Mouse (Mus musculus) MEL (cell line): ENCODE measurements around the gene Cd44. TPM values are rescaled to one million over a fixed set of nuclear protein-coding genes. Genes with fewer than 3 reads are reported as not detected.
A peak's percentile ranks its signal among the peaks of the same experiment; 100 is the strongest.

Experiments
- DNase-seq: peaks from one replicate; pipeline ENCODE4 v3.0.0; 2011; ENCODE audit warnings: low read depth, low spot score
- H3K27ac ChIP-seq: 2 replicates; pipeline ENCODE4 v1.5.1; 2012; ENCODE audit warnings: low read depth, mild to moderate bottlenecking, control low read depth, low read length, moderate library complexity; ENCODE audit not compliant: control insufficient read depth
- H3K27me3 ChIP-seq, 2 experiments: fragments of 150-350 bp in 1 of 2; sonication (generic) in 1 of 2; 2 replicates each; pipeline ENCODE4 v1.6.1; 2012; ENCODE audit warnings: low read length in 2 of 2, mild to moderate bottlenecking in 2 of 2, improper control_type of control experiment in 1 of 2, moderate library complexity in 1 of 2; ENCODE audit not compliant: insufficient read depth in 2 of 2, control insufficient read depth in 1 of 2
- H3K36me3 ChIP-seq, 2 experiments: 2 replicates each; pipeline ENCODE4 v1.6.1; 2012 to 2014; ENCODE audit warnings: low read length in 2 of 2, improper control_type of control experiment in 1 of 2, inconsistent platforms in 1 of 2, mild to moderate bottlenecking in 1 of 2; ENCODE audit not compliant: insufficient read depth in 2 of 2, control insufficient read depth in 1 of 2
- H3K4me1 ChIP-seq, 2 experiments: fragments of 150-350 bp in 1 of 2; sonication (generic) in 1 of 2; 2 replicates each; pipeline ENCODE4 v1.6.1; 2012; ENCODE audit warnings: low read length in 2 of 2, improper control_type of control experiment in 1 of 2, mild to moderate bottlenecking in 1 of 2; ENCODE audit not compliant: insufficient read depth in 2 of 2, control insufficient read depth in 1 of 2
- H3K4me3 ChIP-seq, 2 experiments: fragments of 150-350 bp in 1 of 2; sonication (generic) in 1 of 2; 2 replicates each; pipeline ENCODE4 v1.5.1; 2012; ENCODE audit warnings: low read depth in 2 of 2, low read length in 2 of 2, mild to moderate bottlenecking in 2 of 2, moderate library complexity in 2 of 2, control low read depth in 1 of 2, improper control_type of control experiment in 1 of 2; ENCODE audit not compliant: control insufficient read depth in 1 of 2, insufficient read depth in 1 of 2
- H3K79me2 ChIP-seq: 2 replicates; pipeline ENCODE4 v1.6.1; 2012; ENCODE audit warnings: mild to moderate bottlenecking, low read length, moderate library complexity; ENCODE audit not compliant: control insufficient read depth, poor library complexity, insufficient read depth
- H3K9ac ChIP-seq: 2 replicates; pipeline ENCODE4 v1.6.1; 2012; ENCODE audit warnings: low read depth, mild to moderate bottlenecking, control low read depth, low read length, moderate library complexity; ENCODE audit not compliant: control insufficient read depth, poor library complexity, severe bottlenecking
- H3K9me3 ChIP-seq: fragments of 150-350 bp; sonication (generic); replicated peaks from 2 replicates; pipeline ENCODE4 v1.6.1; 2012; ENCODE audit warnings: mild to moderate bottlenecking, low read length, improper control_type of control experiment, moderate library complexity; ENCODE audit not compliant: insufficient read depth
- CHD2 ChIP-seq: IDR thresholded peaks from 2 replicates; pipeline ENCODE4 v1.6.1; 2011; ENCODE audit warnings: low read length, improper control_type of control experiment
- E2F4 ChIP-seq: IDR thresholded peaks from 2 replicates; pipeline ENCODE4 v1.6.1; 2011; ENCODE audit warnings: low read depth, low read length, improper control_type of control experiment, borderline replicate concordance
- ELF1 ChIP-seq: IDR thresholded peaks from 2 replicates; pipeline ENCODE4 v1.6.1; 2014; ENCODE audit warnings: low read depth, mild to moderate bottlenecking, inconsistent platforms, low read length, improper control_type of control experiment, moderate library complexity
- EP300 ChIP-seq, 2 experiments: IDR thresholded peaks; 2 replicates each; pipeline ENCODE4 v1.6.1; 2011; ENCODE audit warnings: improper control_type of control experiment in 2 of 2, low read length in 2 of 2, low read depth in 1 of 2, mild to moderate bottlenecking in 1 of 2
- ETS1 ChIP-seq: IDR thresholded peaks from 2 replicates; pipeline ENCODE4 v1.6.1; 2012; ENCODE audit warnings: low read depth, mild to moderate bottlenecking, inconsistent platforms, low read length, improper control_type of control experiment, moderate library complexity
- NRF1 ChIP-seq: IDR thresholded peaks from 2 replicates; pipeline ENCODE4 v1.6.1; 2014; ENCODE audit warnings: low read depth, mild to moderate bottlenecking, inconsistent platforms, low read length, improper control_type of control experiment, moderate library complexity; ENCODE audit not compliant: poor library complexity, insufficient read depth, severe bottlenecking
- POLR2A ChIP-seq, 2 experiments: IDR thresholded peaks; 2 replicates each; pipeline ENCODE4 v1.6.1; 2011 to 2012; ENCODE audit warnings: low read length in 2 of 2, mild to moderate bottlenecking in 2 of 2, control low read depth in 1 of 2, improper control_type of control experiment in 1 of 2, low read depth in 1 of 2, moderate library complexity in 1 of 2; ENCODE audit not compliant: control insufficient read depth in 1 of 2, insufficient read depth in 1 of 2, poor library complexity in 1 of 2
- RCOR1 ChIP-seq: IDR thresholded peaks from 2 replicates; pipeline ENCODE4 v1.6.1; 2012; ENCODE audit warnings: low read depth, mild to moderate bottlenecking, inconsistent platforms, low read length, improper control_type of control experiment
- SIN3A ChIP-seq: IDR thresholded peaks from 2 replicates; pipeline ENCODE4 v1.6.1; 2012; ENCODE audit warnings: low read length, improper control_type of control experiment, inconsistent platforms
- TCF12 ChIP-seq: IDR thresholded peaks from 2 replicates; pipeline ENCODE4 v1.6.1; 2014; ENCODE audit warnings: low read depth, mild to moderate bottlenecking, inconsistent platforms, low read length, improper control_type of control experiment, moderate library complexity
- ZKSCAN1 ChIP-seq: IDR thresholded peaks from 2 replicates; pipeline ENCODE4 v1.6.1; 2012; ENCODE audit warnings: low read depth, mild to moderate bottlenecking, inconsistent platforms, low read length, improper control_type of control experiment, moderate library complexity
- polyA plus RNA-seq, 2 experiments: library from polyadenylated mRNA; stranded (reverse) in 1 of 2; unstranded in 1 of 2; fragments of >175 nt in 1 of 2; fragments of >200 nt in 1 of 2; gene quantifications; 2 replicates each; pipeline versions ENCODE4 v1.2.1 to v1.2.4; 2012; ENCODE audit warnings: low replicate concordance in 2 of 2, low read depth in 1 of 2; ENCODE audit not compliant: insufficient read length in 2 of 2, insufficient read depth in 1 of 2, missing spikeins in 1 of 2
- total RNA-seq: library from RNA; depleted of rRNA; stranded (reverse); fragments of 300-350 nt; gene quantifications from 2 replicates; pipeline ENCODE4 v1.2.3, GENCODE M21; 2012

The Cd44 gene
- total and polyA plus RNA-seq, 3 experiments = 43.8 to 226 (median 53.9) TPM

- no peak for TF ChIP-seq CHD2
Measured at GRCm38 (mm10) chr2:102877463-102877862, 24.0 kb downstream of the Cd44 start (continued).

GRCm38 (mm10) chr2:102876141-102876540, 25.3 kb downstream of the Cd44 start:
- Histone ChIP-seq H3K9me3 (no peaks in the 10 kb centered on the region), H3K79me2 (peaks cover 45% of the 10 kb centered on the region), H3K27me3 (no peaks in the 10 kb centered on the region), H3K4me1 (peaks cover 20 to 31% of the 10 kb centered on the region in 2 experiments), H3K9ac (no peak overlapping the region), H3K4me3 (no peak overlapping the region), H3K27ac (no peak overlapping the region), H3K36me3 (peaks cover 1 to 51% of the 10 kb centered on the region in 2 experiments; a peak in 3 of 4 replicates)
- TF ChIP-seq RCOR1 = no peak
- TF ChIP-seq ZKSCAN1 = no peak
- TF ChIP-seq E2F4 = no peak
- TF ChIP-seq SIN3A = no peak
- TF ChIP-seq TCF12 = 0 out of 2 replicates have a peak, but pooled peaks have one; percentile 32
- TF ChIP-seq ETS1 = 0 out of 2 replicates have a peak, but pooled peaks have one; percentile 37
- TF ChIP-seq ELF1 = peak; percentile 10; the same call in 1 of the 2 replicates
- no peak for TF ChIP-seq NRF1
- peak; percentile 43 for DNase-seq

GRCm38 (mm10) chr2:102873848-102874247, 27.6 kb downstream of the Cd44 start:
- Histone ChIP-seq H3K79me2 (peaks cover 39% of the 10 kb centered on the region), H3K9ac (no peak overlapping the region), H3K27ac (no peak overlapping the region), H3K27me3 (no peaks in the 10 kb centered on the region), H3K36me3 (peaks cover 0 to 54% of the 10 kb centered on the region in 2 experiments; a peak in 3 of 4 replicates), H3K9me3 (no peaks in the 10 kb centered on the region), H3K4me1 (peaks cover 21 to 36% of the 10 kb centered on the region in 2 experiments), H3K4me3 (no peak overlapping the region)
- no peak for TF ChIP-seq POLR2A (IDR thresholded peaks at IDR 0.05; ENCODE audit: control insufficient read depth in 1 of 2, insufficient read depth in 1 of 2, low read depth in 1 of 2, low read length in 2 of 2, poor library complexity in 1 of 2)
- TF ChIP-seq RCOR1 = no peak
- no peak for DNase-seq

- Histone ChIP-seq H3K4me3 (no peak overlapping the region), H3K9ac (no peak overlapping the region), H3K27me3 (no peaks in the 10 kb centered on the region), H3K36me3 (peaks cover 0 to 59% of the 10 kb centered on the region in 2 experiments; a peak in 3 of 4 replicates), H3K4me1 (peaks cover 26 to 37% of the 10 kb centered on the region in 2 experiments), H3K9me3 (no peaks in the 10 kb centered on the region), H3K79me2 (peaks cover 37% of the 10 kb centered on the region), H3K27ac (no peak overlapping the region)
- DNase-seq = no peak
- TF ChIP-seq POLR2A (IDR thresholded peaks at IDR 0.05; ENCODE audit: control insufficient read depth in 1 of 2, insufficient read depth in 1 of 2, low read depth in 1 of 2, low read length in 2 of 2, poor library complexity in 1 of 2) = no peak
- no peak for TF ChIP-seq EP300 (IDR thresholded peaks at IDR 0.05; ENCODE audit: low read depth in 1 of 2, low read length in 2 of 2)
Measured at GRCm38 (mm10) chr2:102873194-102873593, 28.3 kb downstream of the Cd44 start.
